Mouse (Mus musculus) E14TG2a.4 (cell line): ENCODE measurements around the gene Cds1.

Experiments used
- H3K27me3 ChIP-seq: 2 replicates; pipeline ENCODE4 v1.6.1; 2014; ENCODE audit warnings: low read length, control low read depth; ENCODE audit not compliant: insufficient read depth
- H3K36me3 ChIP-seq: 2 replicates; pipeline ENCODE4 v1.6.1; 2014; ENCODE audit warnings: low read length, control low read depth; ENCODE audit not compliant: insufficient read depth
- H3K4me1 ChIP-seq: replicated peaks from 2 replicates; pipeline ENCODE4 v1.6.1; 2014; ENCODE audit warnings: low read depth, low read length, control low read depth
- H3K4me3 ChIP-seq: replicated peaks from 2 replicates; pipeline ENCODE4 v1.5.1; 2014; ENCODE audit warnings: mild to moderate bottlenecking, low read length
- H3K9me3 ChIP-seq: 2 replicates; pipeline ENCODE4 v1.6.1; 2014; ENCODE audit warnings: low read length, control low read depth
- CTCF ChIP-seq: conservative IDR thresholded peaks from 2 replicates; pipeline ENCODE4 v1.5.1; 2014; ENCODE audit warnings: low read length
- NANOG ChIP-seq: IDR thresholded peaks from 2 replicates; pipeline ENCODE4 v1.6.1; 2014; ENCODE audit warnings: borderline replicate concordance, low read length, mixed read lengths
- POU5F1 ChIP-seq: IDR thresholded peaks from 2 replicates; pipeline ENCODE4 v1.6.1; 2014; ENCODE audit warnings: low read length, borderline replicate concordance

Gene Cds1

DNA sequence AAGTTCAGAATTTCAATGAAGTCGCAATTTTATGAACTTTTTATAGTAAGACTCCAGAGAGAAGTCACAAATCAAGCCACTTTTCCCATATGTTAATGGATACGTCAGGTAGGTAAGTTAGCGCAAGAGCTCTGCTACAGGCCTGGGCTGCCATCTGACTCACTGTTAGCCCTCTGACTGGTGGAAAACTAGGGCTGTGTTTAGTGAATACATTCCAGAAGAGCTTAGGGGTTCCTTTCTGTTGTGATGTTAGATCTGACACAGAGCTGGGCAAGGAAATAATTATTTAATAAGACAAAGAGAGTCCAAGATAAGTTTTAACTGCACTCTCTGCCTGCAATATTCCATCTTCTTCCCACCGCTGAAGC lies 23.7 kb upstream of the Cds1 start:
- TF ChIP-seq NANOG, result no peak
- TF ChIP-seq POU5F1, result no peak
- no peak for TF ChIP-seq CTCF
- H3K4me3 ChIP-seq, result peak overlapping the region; percentile 49
- peaks cover 18% of the 10 kb centered on the region for H3K4me1 ChIP-seq
- no peaks in the 10 kb centered on the region for H3K36me3 ChIP-seq
- no peaks in the 10 kb centered on the region for H3K27me3 ChIP-seq
- H3K9me3 ChIP-seq, result no peaks in the 10 kb centered on the region

DNA sequence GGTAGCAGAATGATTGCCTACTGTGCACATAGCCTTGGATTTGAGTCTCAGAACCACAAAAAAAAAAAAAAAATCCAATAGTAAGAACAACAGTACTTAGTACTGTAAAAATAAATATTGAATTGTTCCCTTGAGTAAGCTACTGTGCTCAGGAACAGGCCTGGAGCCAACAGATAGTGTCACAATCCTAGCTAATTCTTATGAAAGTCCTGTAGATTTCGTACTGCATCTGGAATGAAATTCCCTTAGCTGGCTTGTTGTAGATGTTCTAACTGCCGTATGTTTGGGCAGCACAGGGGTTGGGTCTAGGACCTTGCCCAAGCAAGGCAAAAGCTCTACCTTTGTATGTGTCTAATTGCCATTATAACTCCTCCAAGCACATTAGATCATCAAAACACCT lies 22.9 kb upstream of the Cds1 start:
- H3K9me3 ChIP-seq, result no peaks in the 10 kb centered on the region
- peaks cover 18% of the 10 kb centered on the region for H3K4me1 ChIP-seq
- H3K27me3 ChIP-seq, result no peaks in the 10 kb centered on the region
- no peak for TF ChIP-seq POU5F1
- no peak for TF ChIP-seq CTCF
- no peak for TF ChIP-seq NANOG
- no peak overlapping the region for H3K4me3 ChIP-seq
- no peaks in the 10 kb centered on the region for H3K36me3 ChIP-seq

DNA sequence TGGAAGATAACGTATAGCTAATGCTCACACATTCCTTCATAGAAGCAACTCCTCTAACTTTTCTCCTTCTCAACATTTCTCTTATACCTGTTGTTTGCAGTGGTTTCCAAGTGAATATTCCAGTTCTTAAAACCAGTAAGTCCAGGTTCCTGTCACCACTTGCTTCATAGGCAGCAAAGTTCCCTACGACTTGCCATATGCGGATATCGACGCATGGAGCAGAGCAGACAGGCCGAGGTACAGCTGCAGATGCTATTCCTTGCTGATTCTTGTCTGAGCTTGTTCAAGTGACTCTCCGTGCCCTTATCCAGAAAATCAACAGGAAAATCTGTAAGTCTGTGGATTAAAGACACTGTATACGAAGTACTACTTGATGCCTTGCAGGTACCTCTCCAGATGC lies 22.5 kb upstream of the Cds1 start:
- Histone ChIP-seq H3K27me3 (no peaks in the 10 kb centered on the region), H3K36me3 (no peaks in the 10 kb centered on the region), H3K9me3 (no peaks in the 10 kb centered on the region), H3K4me3 (no peak overlapping the region), H3K4me1 (peaks cover 18% of the 10 kb centered on the region)
- no peak for TF ChIP-seq NANOG
- TF ChIP-seq CTCF, result no peak
- no peak for TF ChIP-seq POU5F1

DNA sequence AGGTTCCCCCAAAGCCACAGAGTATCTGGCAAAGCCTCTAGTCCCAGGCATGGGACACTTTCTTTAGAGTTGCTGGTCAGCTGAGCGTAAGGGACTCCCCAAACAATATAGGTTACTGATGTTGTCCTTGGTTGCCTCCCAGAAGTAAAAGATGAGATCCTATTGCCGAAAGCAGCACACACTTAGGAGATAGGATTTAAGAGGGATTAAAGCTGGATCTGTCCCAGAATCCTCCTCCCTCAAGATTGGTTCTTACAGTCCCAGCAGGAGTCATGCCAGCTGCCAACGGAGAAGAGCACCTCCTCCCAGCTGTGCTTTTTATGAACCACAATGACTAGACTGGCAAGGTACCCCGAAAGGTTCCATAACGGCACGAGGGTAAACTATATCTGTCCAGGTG lies 20.0 kb upstream of the Cds1 start:
- no peak for TF ChIP-seq POU5F1
- no peak for TF ChIP-seq NANOG
- no peak for TF ChIP-seq CTCF
- Histone ChIP-seq H3K36me3 (no peaks in the 10 kb centered on the region), H3K4me1 (peaks cover 13% of the 10 kb centered on the region)

DNA sequence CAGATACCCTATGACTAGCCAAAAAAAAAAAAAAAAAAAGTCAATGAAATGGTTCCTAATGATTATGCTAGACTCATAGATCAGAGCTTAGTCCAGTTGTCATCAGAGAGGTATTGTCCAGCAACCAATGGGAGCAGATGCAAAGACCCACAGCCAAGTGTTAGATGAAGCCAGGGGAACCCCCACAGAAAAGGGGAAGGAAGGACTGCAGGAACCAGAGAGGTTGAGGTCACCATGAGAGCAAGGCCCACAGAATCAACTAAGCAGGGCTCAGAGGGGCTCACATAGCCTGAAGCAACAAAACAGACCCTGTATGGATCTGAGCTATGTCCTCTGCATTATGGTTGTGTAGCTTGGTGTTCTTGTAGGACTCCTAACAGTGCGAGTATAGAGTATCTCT lies 11.2 kb upstream of the Cds1 start:
- Histone ChIP-seq H3K9me3 (no peaks in the 10 kb centered on the region), H3K4me1 (peaks cover 12% of the 10 kb centered on the region), H3K27me3 (no peaks in the 10 kb centered on the region), H3K4me3 (no peak overlapping the region), H3K36me3 (no peaks in the 10 kb centered on the region)
- TF ChIP-seq CTCF, result no peak
- TF ChIP-seq NANOG, result no peak

More for the DNA sequence above, 20.0 kb upstream of the Cds1 start:
- H3K9me3 ChIP-seq, result no peaks in the 10 kb centered on the region
- no peaks in the 10 kb centered on the region for H3K27me3 ChIP-seq
- H3K4me3 ChIP-seq, result no peak overlapping the region

DNA sequence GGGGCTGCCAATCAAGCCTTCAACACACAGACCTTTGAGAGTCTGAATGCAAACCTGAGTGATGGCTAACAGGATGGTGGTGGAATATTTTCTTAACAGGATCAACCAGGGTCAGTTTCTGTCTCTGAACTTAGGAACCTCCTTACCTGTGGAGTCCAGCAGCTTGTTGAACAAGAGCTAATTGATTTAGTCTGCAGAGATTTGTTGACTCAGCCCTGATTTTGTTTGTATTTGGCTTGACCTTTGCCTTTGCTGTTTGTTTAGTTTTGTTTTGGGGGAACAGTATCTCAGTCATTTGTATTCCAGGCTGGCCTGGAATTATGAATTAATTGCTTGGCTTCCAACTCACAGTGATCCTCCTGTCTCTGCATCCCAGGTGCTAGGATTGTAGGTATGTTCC lies 7.3 kb upstream of the Cds1 start:
- H3K4me1 ChIP-seq, result peaks cover 16% of the 10 kb centered on the region
- H3K36me3 ChIP-seq, result no peaks in the 10 kb centered on the region
- no peak overlapping the region for H3K4me3 ChIP-seq
- TF ChIP-seq CTCF, result no peak
- TF ChIP-seq POU5F1, result no peak
- TF ChIP-seq NANOG, result no peak
- no peaks in the 10 kb centered on the region; the same call in 1 of the 2 replicates for H3K27me3 ChIP-seq
- no peaks in the 10 kb centered on the region for H3K9me3 ChIP-seq

DNA sequence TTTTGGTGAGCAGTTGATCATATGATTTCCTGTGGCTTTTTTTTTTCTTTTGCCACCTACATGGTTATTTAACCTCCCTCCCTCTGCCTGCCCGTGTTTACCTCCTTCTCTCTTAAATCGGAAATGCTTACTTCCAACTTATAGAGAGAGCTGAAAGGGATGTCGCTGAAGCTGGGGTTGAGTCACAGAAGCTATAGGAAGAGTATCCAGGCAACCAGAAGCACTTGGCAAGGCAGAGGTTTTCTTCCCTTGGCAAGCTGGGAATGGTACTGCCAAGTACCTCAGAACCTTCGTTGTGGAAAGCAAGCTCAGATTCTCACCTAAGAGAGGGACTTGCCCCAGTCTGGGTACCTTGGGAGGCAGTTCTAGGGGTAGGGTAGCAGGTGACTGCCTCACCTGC lies 3.2 kb upstream of the Cds1 start:
- no peak for TF ChIP-seq POU5F1
- TF ChIP-seq CTCF, result no peak
- TF ChIP-seq NANOG, result no peak
- Histone ChIP-seq H3K27me3 (peaks cover 25% of the 10 kb centered on the region), H3K4me3 (no peak overlapping the region), H3K36me3 (no peaks in the 10 kb centered on the region), H3K4me1 (peaks cover 47% of the 10 kb centered on the region), H3K9me3 (no peaks in the 10 kb centered on the region)

DNA sequence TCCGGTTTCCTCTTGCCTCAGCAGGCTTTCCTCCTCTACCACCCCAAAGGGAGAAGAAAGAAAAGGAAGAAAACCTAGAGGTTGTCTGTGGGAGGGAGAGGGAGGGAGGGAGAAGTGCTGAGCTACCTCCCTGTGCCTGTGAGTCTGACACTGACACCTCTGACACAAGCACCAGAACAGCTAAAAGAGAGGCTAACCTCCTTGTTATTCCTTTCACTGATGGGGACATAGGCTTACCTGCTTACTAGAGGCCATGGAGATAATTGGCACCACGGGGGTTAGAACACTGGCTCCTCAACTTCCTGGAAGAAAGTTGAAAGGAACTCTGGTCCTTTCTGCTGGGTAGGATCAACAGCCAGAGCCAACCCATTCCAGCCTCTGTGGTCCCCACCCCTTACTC lies 1.4 kb upstream of the Cds1 start:
- Histone ChIP-seq H3K27me3 (peaks cover 42% of the 10 kb centered on the region), H3K4me1 (peaks cover 55% of the 10 kb centered on the region), H3K36me3 (no peaks in the 10 kb centered on the region), H3K4me3 (0 out of 2 replicates have a peak overlapping the region, but pooled peaks have one; percentile 8), H3K9me3 (no peaks in the 10 kb centered on the region)
- TF ChIP-seq POU5F1 (no peak), NANOG (peak; percentile 23; the same call in 1 of the 2 replicates), CTCF (no peak)

DNA sequence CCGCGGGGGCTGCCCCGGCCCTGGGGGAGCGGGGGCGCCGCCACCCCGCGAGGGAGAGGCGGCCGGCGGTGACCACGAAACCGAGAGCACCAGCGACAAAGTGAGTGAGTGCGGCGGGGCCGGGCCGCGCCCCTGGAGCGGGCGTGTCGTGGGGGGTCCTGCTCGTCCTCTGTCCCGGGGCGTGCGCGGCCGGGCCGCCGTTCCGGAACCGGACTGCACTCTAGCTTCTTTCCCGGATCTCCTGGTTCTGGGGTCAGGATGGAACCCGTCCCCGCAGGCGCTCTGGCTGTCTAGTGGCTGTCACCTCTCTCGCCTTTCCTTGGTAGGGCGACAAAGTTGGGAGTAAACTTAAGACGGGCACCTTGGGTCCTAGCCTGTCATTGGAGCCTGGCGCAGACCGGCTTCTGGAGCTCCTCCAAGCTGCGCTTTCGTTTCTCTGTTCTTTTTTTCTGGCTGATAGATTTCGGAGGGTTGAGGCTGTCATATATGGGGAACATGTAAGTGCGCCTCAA lies 516 bp downstream of the Cds1 start:
- peaks cover 42% of the 10 kb centered on the region for H3K27me3 ChIP-seq
- peak overlapping the region; percentile 87 for H3K4me3 ChIP-seq
- H3K36me3 ChIP-seq, result no peaks in the 10 kb centered on the region
- peaks cover 65% of the 10 kb centered on the region for H3K4me1 ChIP-seq
- H3K9me3 ChIP-seq, result no peaks in the 10 kb centered on the region
- TF ChIP-seq POU5F1 (no peak), NANOG (no peak), CTCF (no peak)
